Mouse (Mus musculus) midbrain, embryonic 16.5 days (tissue): Measurements from ENCODE around the gene Wapl. TPM values are rescaled to one million over a fixed set of nuclear protein-coding genes. Genes with fewer than 3 reads are reported as not detected.
A peak's percentile ranks its signal among the peaks of the same experiment; 100 is the strongest.

Experiments used
- ATAC-seq: fragments of 200-750 bp; cut with Nextera tagmentation; 2 replicates; pipeline ENCODE4 v1.8.0; 2017; ENCODE audit warnings: moderate TSS enrichment
- H3K27ac ChIP-seq: fragments of 300-500 bp; sonication (generic); 2 replicates; pipeline ENCODE4 v1.5.1; 2014; ENCODE audit warnings: mild to moderate bottlenecking, low read length, mixed read lengths
- H3K27me3 ChIP-seq: fragments of 300-500 bp; sonication (generic); 2 replicates; pipeline ENCODE4 v1.6.1; 2014; ENCODE audit warnings: low read depth, low read length, mixed read lengths; ENCODE audit not compliant: control insufficient read depth, insufficient read depth
- H3K36me3 ChIP-seq: fragments of 300-500 bp; sonication (generic); 2 replicates; pipeline ENCODE4 v1.6.1; 2014; ENCODE audit warnings: mild to moderate bottlenecking, low read length, moderate library complexity, mixed read lengths; ENCODE audit not compliant: control insufficient read depth, insufficient read depth
- H3K4me1 ChIP-seq: fragments of 300-500 bp; sonication (generic); 2 replicates; pipeline ENCODE4 v1.6.1; 2014; ENCODE audit warnings: mild to moderate bottlenecking, low read length, mixed read lengths; ENCODE audit not compliant: control insufficient read depth, insufficient read depth
- H3K4me2 ChIP-seq: fragments of 300-500 bp; sonication (generic); 2 replicates; pipeline ENCODE4 v1.6.1; 2014; ENCODE audit warnings: mild to moderate bottlenecking, low read length, mixed read lengths
- H3K4me3 ChIP-seq: fragments of 300-500 bp; sonication (generic); 2 replicates; pipeline ENCODE4 v1.5.1; 2014; ENCODE audit warnings: low read depth, mild to moderate bottlenecking, low read length, moderate library complexity, mixed read lengths
- H3K9ac ChIP-seq: fragments of 300-500 bp; sonication (generic); 2 replicates; pipeline ENCODE4 v1.6.1; 2014; ENCODE audit warnings: low read depth, low read length, mixed read lengths
- H3K9me3 ChIP-seq: fragments of 300-500 bp; sonication (generic); replicated peaks from 2 replicates; pipeline ENCODE4 v1.6.1; 2014; ENCODE audit warnings: mild to moderate bottlenecking, low read length, mixed read lengths; ENCODE audit not compliant: control insufficient read depth, poor library complexity, severe bottlenecking
- WGBS: fragments of 180-500 bp; shearing (Covaris S2); extraction: QIAGEN DNeasy Blood & Tissue Kit; methylation state at CpG from one replicate; pipeline ENCODE4 v1.1.7; 2014; 5-methylcytosine and 5-hydroxymethylcytosine counted together
- polyA plus RNA-seq: library from polyadenylated mRNA; unstranded; fragments of >200 nt; fragmentation: Nextera tagmentation; extraction: Ambion mirVana; gene quantifications from 2 replicates; pipeline ENCODE4 v1.2.1, GENCODE M21; 2015

Gene Wapl
- polyA plus RNA-seq, 1 experiment from 2014 or later: 10.8 TPM

DNA sequence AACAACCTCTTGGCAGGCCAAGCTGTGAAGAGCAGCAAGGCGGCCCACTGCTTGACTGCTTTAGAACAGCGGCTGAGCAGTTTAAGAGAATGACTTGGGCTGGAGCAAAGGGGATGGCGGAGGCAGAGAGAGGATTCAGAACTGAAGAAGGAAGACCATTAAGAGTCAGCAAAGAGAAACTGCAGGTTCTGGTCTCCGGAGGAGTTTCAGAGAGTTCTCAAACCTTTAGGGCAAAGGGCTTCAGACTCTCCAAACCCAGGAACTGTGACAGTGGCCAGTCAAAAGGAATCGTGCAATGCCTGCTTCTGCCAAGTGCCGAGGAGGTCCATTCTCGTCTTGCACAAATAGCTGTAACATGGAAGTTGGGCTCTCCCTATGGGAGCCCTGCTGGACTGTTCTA lies 91.7 kb downstream of the Wapl start:
- no peaks in the 10 kb centered on the region for H3K9me3 ChIP-seq
- no peak overlapping the region for H3K27ac ChIP-seq
- H3K4me3 ChIP-seq: no peak overlapping the region
- no peaks in the 10 kb centered on the region for H3K27me3 ChIP-seq
- WGBS: 87% methylated on average over 7 of the region's 7 CpGs
- H3K9ac ChIP-seq: no peak overlapping the region
- no peak overlapping the region for H3K4me2 ChIP-seq
- no peak for ATAC-seq
- H3K36me3 ChIP-seq: no peaks in the 10 kb centered on the region
- H3K4me1 ChIP-seq: peaks cover 2% of the 10 kb centered on the region

DNA sequence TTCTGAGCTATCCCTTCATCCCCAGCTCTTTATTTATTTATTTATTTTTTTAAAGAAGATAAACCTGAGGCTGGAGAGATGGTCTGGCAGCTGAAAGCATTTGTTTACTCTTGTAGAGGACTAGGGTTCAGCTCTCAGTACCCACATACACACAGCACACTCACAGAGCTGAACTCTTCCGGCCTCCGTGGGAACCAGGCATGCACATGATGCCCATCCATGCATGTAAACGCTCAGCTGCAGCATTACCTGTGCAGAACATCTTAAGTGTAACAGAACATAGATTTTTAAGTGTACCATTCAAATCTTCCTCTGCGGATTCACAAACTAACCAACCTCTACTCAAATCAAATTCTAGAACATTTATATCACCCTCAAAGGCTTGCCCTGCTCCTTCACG lies 92.5 kb downstream of the Wapl start:
- no peak for ATAC-seq
- Histone ChIP-seq H3K27ac (no peak overlapping the region), H3K9me3 (no peaks in the 10 kb centered on the region), H3K27me3 (no peaks in the 10 kb centered on the region), H3K4me2 (no peak overlapping the region), H3K36me3 (no peaks in the 10 kb centered on the region), H3K4me1 (peaks cover 2% of the 10 kb centered on the region), H3K4me3 (no peak overlapping the region), H3K9ac (no peak overlapping the region)
- 87% methylated on average over 5 of the region's 5 CpGs for WGBS

DNA sequence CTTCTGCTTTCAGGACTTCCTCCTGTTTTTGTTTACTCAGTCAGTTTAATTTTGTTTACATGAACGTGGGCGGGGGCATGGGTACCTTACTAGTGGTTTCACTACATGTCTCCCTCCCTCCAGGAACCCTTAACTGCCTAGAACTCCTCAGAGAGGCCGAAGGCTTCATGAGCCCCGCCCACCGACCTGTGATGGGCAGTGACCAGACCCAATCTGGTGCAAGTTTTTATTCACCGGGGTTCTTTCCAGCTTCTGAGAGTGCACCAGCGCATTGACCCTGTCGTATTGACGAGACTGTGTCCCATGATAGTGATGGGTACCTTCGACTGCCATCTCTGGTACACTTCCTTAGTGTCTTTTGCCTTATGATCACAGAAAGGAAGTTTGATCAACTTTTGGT lies 94.6 kb downstream of the Wapl start:
- H3K27me3 ChIP-seq: no peaks in the 10 kb centered on the region
- H3K9me3 ChIP-seq: no peaks in the 10 kb centered on the region
- no peak overlapping the region for H3K27ac ChIP-seq
- WGBS: 1% methylated on average over 10 of the region's 10 CpGs
- ATAC-seq: peak; percentile 46; the same call in 1 of the 2 replicates
- H3K36me3 ChIP-seq: no peaks in the 10 kb centered on the region
- H3K9ac ChIP-seq: no peak overlapping the region
- H3K4me2 ChIP-seq: peak overlapping the region; percentile 100
- peak overlapping the region; percentile 60; the same call in 1 of the 2 replicates for H3K4me3 ChIP-seq
- peaks cover 2% of the 10 kb centered on the region for H3K4me1 ChIP-seq

DNA sequence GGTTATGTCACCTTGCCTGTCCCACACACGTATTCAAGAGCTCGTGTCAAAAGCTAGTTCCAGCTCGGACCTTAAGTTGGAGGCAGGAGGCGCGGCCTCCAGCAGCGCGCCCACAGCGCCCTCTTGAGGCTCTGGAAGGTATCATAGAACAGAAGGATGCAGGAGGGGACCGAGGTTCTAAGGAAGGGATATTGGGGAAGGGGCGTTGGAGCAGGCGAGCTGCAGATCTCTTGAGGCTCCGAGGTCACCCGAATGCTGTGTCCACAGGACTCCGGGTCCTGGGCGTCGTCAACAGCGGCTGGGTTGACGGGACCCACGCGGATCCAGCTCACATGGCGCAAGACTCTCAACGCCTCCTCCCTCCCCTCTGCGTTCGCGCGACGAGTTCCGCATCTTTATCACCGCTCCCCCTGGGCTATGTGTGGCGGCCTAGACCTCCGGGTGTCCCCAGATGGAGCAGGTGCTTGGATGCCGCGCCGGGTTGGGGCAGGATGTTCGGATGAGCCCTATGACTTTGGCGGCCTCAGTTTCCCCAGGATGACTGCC lies 95.4 kb downstream of the Wapl start:
- H3K4me3 ChIP-seq: peak overlapping the region; percentile 60
- WGBS: under 1% methylated on average over 36 of the region's 36 CpGs
- H3K36me3 ChIP-seq: no peaks in the 10 kb centered on the region
- H3K4me2 ChIP-seq: peak overlapping the region; percentile 100
- ATAC-seq: peak; percentile 75
- no peak overlapping the region for H3K27ac ChIP-seq
- peak overlapping the region; percentile 75 for H3K9ac ChIP-seq
- no peaks in the 10 kb centered on the region for H3K9me3 ChIP-seq
- H3K27me3 ChIP-seq: no peaks in the 10 kb centered on the region
- H3K4me1 ChIP-seq: peaks cover 2% of the 10 kb centered on the region

DNA sequence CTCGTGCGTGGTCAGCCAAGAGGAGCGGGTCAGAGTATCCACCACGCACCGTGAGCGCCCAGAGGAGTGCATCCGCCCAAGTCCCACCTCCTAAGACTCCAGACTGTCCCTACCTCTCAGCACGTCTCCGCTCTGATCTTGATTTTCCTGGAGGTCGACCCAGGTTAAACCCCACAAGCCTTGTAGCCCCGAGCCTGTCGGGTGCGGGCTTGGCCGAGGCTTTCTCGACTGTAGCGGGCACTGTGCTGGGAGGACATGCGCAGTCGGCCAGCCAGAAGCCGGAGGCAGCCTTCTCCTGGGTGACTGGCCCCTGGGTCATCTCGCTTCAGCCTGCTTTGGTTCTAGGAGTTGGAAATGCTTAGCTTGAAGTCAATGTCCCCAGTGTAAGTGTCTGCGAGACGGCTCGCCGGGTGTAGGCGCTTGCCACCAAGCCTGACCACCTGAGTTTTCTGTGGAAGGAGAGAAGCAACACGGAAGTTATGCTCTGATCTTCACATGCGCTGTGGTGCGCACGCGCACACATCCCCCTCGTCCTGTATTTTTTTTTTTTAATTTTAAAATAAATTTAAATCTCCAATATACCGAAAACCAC lies 95.9 kb downstream of the Wapl start:
- H3K36me3 ChIP-seq: no peaks in the 10 kb centered on the region
- peak; percentile 77 for ATAC-seq
- peak overlapping the region; percentile 60 for H3K4me3 ChIP-seq
- no peak overlapping the region for H3K27ac ChIP-seq
- H3K4me2 ChIP-seq: peak overlapping the region; percentile 100
- no peaks in the 10 kb centered on the region for H3K9me3 ChIP-seq
- H3K27me3 ChIP-seq: no peaks in the 10 kb centered on the region
- WGBS: 20% methylated on average over 32 of the region's 32 CpGs
- peak overlapping the region; percentile 75 for H3K9ac ChIP-seq
- H3K4me1 ChIP-seq: peaks cover 2% of the 10 kb centered on the region

DNA sequence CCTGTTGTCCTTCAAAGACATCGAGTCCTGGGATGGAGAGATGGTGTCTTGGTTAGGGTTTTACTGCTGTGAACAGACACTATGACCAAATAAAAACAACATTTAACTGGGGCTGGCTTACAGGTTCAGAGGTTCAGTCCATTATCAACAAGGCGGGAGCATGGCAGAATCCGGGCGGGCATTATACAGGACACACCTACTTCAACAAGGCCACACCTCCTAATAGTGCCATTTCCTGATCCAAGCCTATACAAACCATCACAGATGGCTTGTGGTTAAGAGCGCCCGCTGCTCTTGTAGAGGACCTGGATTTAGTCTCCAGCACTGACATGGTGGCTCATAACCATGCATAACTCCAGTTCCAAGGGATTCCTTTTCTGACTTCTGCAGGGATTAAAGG lies 96.7 kb downstream of the Wapl start:
- Histone ChIP-seq H3K4me3 (no peak overlapping the region), H3K27ac (no peak overlapping the region), H3K36me3 (no peaks in the 10 kb centered on the region), H3K4me2 (peak overlapping the region; percentile 100; the same call in 1 of the 2 replicates), H3K9ac (no peak overlapping the region), H3K27me3 (no peaks in the 10 kb centered on the region), H3K4me1 (peaks cover 2% of the 10 kb centered on the region), H3K9me3 (no peaks in the 10 kb centered on the region)
- ATAC-seq: no peak
- 85% methylated on average over 6 of the region's 6 CpGs for WGBS

DNA sequence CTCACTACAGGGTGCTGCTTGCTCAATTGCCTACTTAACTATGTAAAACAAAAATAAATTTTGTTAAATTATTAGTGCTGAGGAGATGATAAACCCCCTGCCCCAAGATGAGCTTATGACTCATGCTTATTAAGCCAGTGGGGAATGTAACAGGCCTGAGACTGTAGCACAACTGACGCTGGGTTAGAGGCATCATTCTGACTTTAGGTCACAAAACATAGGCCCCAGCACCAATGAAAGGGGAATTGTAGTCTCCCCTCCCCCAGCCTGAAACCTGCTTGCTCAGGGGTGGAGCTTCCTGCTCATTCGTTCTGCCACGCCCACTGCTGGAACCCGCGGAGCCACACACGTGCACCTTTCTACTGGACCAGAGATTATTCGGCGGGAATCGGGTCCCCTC lies 97.9 kb downstream of the Wapl start:
- no peaks in the 10 kb centered on the region for H3K27me3 ChIP-seq
- no peak for ATAC-seq
- H3K4me1 ChIP-seq: peaks cover 2% of the 10 kb centered on the region
- no peak overlapping the region for H3K4me3 ChIP-seq
- H3K4me2 ChIP-seq: no peak overlapping the region
- H3K9me3 ChIP-seq: no peaks in the 10 kb centered on the region
- WGBS: 29% methylated on average over 9 of the region's 9 CpGs
- no peak overlapping the region for H3K27ac ChIP-seq
- no peak overlapping the region for H3K9ac ChIP-seq
- H3K36me3 ChIP-seq: no peaks in the 10 kb centered on the region

DNA sequence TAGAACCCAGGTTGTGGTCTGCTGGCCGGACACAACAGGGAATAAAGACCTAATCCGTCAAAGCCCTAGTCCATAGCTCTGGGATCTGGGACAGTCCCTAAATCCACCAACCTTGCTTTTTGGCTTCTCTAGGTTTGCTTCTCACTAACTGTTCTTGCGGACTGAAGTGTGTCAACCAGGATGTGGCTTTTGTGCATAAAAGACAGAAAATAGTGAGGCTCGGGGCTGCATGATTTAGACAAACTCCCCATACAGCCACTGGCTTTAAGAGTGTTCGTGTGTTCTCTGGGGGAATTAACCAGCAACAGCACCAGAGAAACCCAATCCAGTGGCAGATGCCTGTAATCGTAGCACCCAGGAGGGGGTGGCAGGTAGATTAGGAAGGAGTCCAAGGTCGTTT lies 98.4 kb downstream of the Wapl start:
- Histone ChIP-seq H3K27ac (no peak overlapping the region), H3K27me3 (no peaks in the 10 kb centered on the region), H3K4me2 (no peak overlapping the region), H3K4me3 (no peak overlapping the region), H3K9me3 (no peaks in the 10 kb centered on the region), H3K36me3 (no peaks in the 10 kb centered on the region), H3K4me1 (peaks cover 2% of the 10 kb centered on the region), H3K9ac (no peak overlapping the region)
- no peak for ATAC-seq
- WGBS: 53% methylated on average over 7 of the region's 7 CpGs

DNA sequence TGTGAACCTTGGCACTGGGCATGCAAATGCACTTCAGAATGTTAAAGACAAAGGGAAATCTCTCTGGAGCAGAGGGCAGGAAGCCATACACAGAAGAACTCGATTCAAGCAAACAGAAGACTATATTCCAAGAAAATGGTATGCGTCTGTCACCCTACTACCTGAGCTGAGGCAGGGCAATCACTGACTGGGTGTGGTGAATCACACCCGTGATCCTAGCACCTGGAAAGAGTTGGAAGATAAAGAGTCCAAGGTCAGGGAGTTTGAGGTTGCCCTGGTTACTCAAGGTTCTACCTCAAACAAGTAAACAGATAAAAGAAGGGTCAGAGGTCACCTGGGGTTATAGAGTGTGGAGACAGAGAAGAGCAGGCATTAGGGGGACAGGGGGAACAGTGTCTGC lies 100.0 kb downstream of the Wapl start:
- H3K4me3 ChIP-seq: no peak overlapping the region
- no peak overlapping the region for H3K27ac ChIP-seq
- no peaks in the 10 kb centered on the region for H3K27me3 ChIP-seq
- H3K4me2 ChIP-seq: no peak overlapping the region
- no peaks in the 10 kb centered on the region for H3K9me3 ChIP-seq
- H3K36me3 ChIP-seq: no peaks in the 10 kb centered on the region
- no peak for ATAC-seq
- no peak overlapping the region for H3K9ac ChIP-seq
- 77% methylated on average over 3 of the region's 3 CpGs for WGBS
- H3K4me1 ChIP-seq: no peaks in the 10 kb centered on the region; the same call in 1 of the 2 replicates
